Mouse (Mus musculus) embryonic stem cell, embryonic (primary cell): ENCODE data around the gene Lgmn.

Source experiments
- CTCF ChIA-PET, 4 experiments: fragments of 300-600 bp in 2 of 4; fragments of 350-600 bp in 2 of 4; sonication (Branson Sonifier 250); formaldehyde crosslinking; loops; one replicate each; lab custom pipeline; 2022; ENCODE audit warnings: inconsistent platforms in 2 of 4; lab: Charles Lee
- POLR2A ChIA-PET, 4 experiments: fragments of 300-600 bp in 2 of 4; fragments of 350-600 bp in 2 of 4; sonication (Branson Sonifier 250); formaldehyde crosslinking; loops; one replicate each; lab custom pipeline; 2022; ENCODE audit warnings: antibody characterized with exemption in 4 of 4, inconsistent platforms in 1 of 4; lab: Charles Lee

Gene Lgmn

DNA sequence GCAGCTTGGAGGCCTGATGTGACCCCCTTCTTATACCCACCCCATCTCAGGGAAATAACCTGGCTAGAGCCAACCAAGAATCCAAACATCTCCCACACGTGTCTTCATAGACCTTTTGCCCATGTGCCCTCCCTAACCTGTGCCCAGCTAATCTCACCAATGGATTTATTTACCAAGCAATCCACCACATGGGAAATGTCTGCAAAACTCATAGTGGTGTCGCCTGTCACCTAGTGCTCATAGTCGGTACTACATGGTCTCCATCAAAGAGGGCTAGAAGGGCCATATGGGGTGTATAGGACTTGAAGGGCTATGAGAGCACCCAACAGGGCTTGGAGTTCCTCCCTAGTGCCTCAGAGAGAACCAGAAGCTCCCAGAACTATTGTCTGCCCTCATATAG is 54.8 kb downstream of the Lgmn start:
- CTCF ChIA-PET, result interaction anchor here in 1 of 4 experiments (0.6 kb wide), 1 partner anchor 38 kb away, joined by 14 read pairs; no protein-coding TSS in a partner anchor
- POLR2A ChIA-PET, result interaction anchor here in 2 of 4 experiments (0.6 to 0.8 kb wide), 2 partner anchors 77 to 348 kb away, joined by 4 to 6 read pairs; no protein-coding TSS in a partner anchor

DNA sequence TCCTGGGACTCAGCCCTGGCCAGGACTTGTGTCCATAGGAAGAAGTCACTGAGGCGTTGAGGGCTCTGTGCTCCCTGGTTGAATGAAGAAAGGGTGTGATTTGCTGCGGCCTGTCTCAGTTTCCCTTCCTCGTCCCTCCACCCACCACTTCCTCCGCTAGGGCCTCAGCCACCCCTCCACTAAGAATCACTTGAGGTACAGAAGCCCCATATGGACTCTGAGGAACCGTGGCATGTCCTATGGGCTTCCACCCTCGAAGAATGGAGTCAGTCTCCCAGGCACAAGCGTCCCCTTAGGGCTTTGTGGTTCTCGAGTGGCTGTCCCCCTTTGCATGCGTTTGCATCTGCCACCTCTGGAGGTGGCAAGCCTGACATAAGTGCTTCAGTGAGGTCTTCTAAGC is 56.3 kb downstream of the Lgmn start:
- ChIA-PET CTCF (interaction anchor here in 2 of 4 experiments (0.6 to 0.9 kb wide), 2 partner anchors 491 to 813 kb away, joined by 3 read pairs; no protein-coding TSS in a partner anchor), POLR2A (no interaction called here)

DNA sequence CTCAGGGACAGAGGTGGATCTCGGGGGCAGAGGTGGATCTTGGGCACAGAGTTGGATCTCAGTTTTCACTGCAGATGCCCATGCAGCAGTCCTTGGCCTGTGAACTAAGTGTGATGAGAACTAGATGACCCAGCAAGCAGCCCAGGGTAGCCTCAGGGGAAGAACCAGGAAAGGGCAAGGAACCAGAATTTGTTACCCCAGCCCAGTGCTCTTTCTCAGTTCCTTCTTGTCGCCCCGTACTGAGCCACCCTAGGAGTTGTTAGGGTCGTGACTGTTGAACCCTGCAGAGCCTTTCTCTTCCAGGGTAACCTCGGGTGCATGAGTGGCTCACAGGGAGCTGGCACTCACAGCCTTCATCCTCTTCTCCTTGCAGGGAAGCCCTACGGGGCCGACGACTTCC is 57.4 kb downstream of the Lgmn start:
- POLR2A ChIA-PET, result interaction anchor here in 1 of 4 experiments (0.6 kb wide), 1 partner anchor 67 kb away, joined by 3 read pairs; no protein-coding TSS in a partner anchor
- CTCF ChIA-PET, result no interaction called here

DNA sequence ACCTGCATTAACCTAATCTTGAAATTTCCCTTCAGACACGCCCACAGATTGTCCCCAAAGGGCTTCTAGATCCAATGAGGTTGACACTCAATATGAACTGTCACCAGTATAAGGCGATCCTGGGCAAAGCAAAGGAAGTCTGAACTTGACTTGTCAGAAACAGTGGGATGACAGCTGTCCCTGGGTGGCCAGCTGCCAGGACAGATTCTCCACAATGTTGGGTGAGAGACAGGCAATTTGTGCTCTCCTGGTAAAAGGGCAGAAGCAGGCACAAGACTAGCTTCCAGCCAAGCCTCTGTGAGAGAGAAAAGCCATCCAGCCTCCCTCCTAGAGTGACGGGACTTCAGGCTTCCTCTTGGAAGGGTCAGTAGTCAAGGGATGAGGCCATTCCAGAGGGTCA is 67.3 kb downstream of the Lgmn start:
- POLR2A ChIA-PET, result no interaction called here
- CTCF ChIA-PET, result interaction anchor here in 1 of 4 experiments (2.3 kb wide), 1 partner anchor 15 kb away, joined by 7 read pairs; no protein-coding TSS in a partner anchor

DNA sequence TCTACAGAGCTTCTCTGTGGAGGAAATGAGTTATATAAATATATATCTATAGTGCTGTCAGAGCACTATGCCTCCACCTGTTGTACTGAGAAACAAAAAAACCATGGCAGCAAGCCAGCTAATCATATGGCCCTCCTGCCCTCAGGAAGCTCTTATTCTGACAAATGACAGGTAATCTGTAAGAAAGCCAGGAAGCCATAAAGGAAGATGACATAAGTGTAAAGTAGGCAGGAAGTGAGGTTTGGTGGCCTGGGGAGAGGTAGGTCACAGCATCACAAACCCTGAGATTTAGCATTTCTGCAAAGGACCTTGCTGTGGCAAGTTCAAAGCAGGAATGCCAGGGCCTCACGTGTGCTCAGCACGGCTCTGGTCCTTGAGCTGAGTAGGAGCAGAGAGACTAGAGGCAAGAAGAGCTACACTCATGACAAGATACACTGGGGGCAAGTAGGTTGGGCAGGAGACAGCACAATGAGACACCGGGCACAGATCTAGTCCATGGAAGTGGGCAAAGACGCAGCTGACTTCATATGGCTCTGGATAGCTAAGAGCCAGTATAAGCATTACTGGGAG is 68.6 kb downstream of the Lgmn start:
- CTCF ChIA-PET, result interaction anchor here in 2 of 4 experiments (0.8 to 2.3 kb wide), 2 partner anchors 16 to 199 kb away, joined by 5 to 7 read pairs; no protein-coding TSS in a partner anchor
- POLR2A ChIA-PET, result interaction anchor here in 2 of 4 experiments (0.6 to 1.3 kb wide), 4 partner anchors 10 to 458 kb away, joined by 3 read pairs; partner anchors contain the start of gene Trip11 (in 1 of the 2)

DNA sequence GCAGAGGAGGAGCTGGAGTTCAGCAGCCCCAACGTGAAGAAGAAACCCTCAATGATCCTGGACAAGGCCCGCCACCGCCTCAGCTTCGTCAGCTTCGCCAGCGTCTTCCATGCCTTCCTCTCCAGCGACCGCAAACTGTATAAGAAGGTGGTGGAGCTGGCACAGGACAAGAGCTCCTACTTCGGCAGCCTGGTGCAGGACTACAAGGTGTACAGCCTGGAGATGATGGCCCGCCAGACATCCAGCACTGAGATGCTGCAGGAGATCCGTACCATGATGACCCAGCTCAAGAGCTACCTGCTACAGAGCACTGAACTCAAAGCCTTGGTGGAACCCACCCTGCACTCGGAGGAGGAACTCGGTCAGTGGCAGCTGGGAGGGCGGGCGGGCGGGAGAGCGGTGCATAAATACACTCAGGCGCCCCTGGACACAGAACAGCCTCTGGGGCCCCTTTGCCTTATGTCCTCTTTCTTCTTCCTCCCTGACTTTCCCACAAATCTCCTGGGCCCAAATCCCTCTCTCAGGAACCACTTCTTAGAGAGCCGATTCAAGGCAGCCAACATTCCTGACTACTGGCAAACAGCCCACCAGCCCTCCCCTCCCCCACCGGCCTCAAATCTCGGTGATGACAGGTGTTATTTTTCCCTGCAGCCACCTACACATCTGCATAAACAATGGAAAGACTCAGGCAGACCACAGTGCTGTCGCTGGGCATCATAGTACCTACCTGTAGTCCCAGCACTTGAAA is 70.0 kb downstream of the Lgmn start:
- POLR2A ChIA-PET, result interaction anchor here in 1 of 4 experiments (0.8 kb wide), 1 partner anchor 212 kb away, joined by 3 read pairs; no protein-coding TSS in a partner anchor
- CTCF ChIA-PET, result interaction anchor here in 3 of 4 experiments (0.5 to 1.6 kb wide), 5 partner anchors 18 to 689 kb away, joined by 3 to 5 read pairs (median 4); no protein-coding TSS in a partner anchor

DNA sequence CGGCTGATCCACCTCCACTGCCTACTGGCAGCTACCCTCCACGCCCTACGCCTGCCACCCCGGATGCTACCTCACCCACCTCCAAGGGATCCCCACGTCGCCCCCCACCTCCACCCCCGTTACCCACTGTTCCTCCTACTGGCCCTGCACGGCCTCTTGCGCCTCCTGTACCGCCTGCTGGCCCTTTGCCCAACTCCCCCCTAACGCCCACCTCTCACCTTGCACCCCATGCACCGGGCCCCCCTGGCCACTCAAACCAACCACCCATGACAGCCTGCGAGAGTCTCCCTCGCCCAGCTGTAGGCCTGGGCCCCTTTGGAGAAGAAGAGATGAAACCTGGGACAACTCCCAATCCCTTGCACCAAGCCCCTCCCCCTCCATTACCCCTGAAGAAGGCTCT is 71.1 kb downstream of the Lgmn start:
- CTCF ChIA-PET, result interaction anchor here in 1 of 4 experiments (1.6 kb wide), 1 partner anchor 24 kb away, joined by 3 read pairs; no protein-coding TSS in a partner anchor
- POLR2A ChIA-PET, result interaction anchor here in 1 of 4 experiments (0.7 kb wide), 1 partner anchor 860 kb away, joined by 4 read pairs; no protein-coding TSS in a partner anchor

DNA sequence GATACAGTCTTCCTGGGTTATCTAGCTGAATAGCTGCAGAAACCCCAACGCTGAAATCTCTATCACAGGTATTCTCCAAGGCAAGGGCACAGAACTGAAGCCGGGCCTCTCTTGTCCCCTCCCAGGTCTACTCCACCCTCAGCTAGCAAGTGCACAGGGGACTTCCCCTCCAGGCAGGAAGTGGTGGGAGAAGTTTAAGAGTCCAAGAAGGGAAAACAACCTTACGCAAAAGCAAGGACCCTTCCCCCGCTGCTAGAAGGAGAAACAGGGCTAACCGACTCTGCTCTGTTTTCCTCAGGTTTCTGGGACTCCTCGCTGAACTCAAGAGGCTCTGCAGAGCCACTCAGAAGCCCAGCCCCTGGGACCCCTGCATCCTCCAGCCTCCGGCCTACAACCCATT is 71.5 kb downstream of the Lgmn start:
- ChIA-PET POLR2A (no interaction called here), CTCF (interaction anchor here in 1 of 4 experiments (1.6 kb wide), 1 partner anchor 24 kb away, joined by 3 read pairs; no protein-coding TSS in a partner anchor)

DNA sequence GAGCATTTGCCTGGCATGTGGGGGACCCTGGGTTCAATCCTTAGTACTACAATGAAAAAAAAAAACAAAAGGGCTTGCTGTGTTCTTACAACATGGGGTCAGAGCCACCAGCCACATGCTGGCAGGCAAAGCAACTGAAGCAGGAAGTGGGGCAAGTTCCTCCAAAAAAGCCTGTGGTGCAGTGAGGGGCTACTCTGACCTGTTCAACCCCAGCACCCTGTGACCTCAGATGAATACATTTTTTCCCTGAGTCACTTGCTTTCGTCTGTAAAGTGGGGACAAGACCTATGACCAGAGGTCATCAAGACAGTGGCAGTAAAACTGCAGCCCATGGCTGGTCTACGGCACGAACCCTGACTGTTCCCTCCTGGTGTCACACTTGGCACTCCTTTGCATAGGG is 72.5 kb downstream of the Lgmn start:
- POLR2A ChIA-PET, result interaction anchor here in 1 of 4 experiments (0.8 kb wide), 1 partner anchor 513 kb away, joined by 4 read pairs; no protein-coding TSS in a partner anchor
- CTCF ChIA-PET, result no interaction called here

DNA sequence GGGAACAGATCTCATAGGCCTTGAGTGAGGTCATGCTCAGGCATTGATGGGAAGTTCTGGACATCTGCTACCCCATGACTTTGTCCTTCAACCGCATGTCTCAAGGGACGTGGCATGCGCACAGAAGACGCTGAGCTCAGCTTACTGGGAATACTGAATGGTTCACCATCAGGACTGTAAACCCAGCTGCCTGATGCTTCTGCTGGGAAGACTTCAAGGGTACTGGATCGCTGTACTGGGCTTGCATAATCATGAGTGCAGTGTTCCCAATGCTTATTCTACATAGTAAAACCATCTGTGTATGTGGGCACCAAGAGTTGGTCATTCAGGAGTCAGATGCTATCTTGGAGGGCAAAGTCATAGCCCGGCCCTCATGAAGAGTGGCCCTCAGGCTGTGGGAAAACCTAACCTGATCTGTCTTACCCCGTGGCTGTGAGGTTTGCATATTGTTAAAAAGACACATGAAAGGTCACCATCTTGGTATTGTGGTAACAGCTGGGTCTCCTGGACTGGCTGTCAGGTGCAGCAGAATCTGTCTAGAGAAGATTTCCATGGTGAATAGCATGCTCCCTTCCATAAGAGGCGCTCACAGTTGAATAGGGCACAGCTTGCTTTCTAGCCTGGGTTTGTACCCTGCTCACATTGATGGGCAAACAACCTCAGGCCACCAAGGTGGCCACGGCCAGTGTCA is 73.3 kb downstream of the Lgmn start:
- CTCF ChIA-PET, result no interaction called here
- POLR2A ChIA-PET, result interaction anchor here in 1 of 4 experiments (0.8 kb wide), 1 partner anchor 512 kb away, joined by 4 read pairs; no protein-coding TSS in a partner anchor

DNA sequence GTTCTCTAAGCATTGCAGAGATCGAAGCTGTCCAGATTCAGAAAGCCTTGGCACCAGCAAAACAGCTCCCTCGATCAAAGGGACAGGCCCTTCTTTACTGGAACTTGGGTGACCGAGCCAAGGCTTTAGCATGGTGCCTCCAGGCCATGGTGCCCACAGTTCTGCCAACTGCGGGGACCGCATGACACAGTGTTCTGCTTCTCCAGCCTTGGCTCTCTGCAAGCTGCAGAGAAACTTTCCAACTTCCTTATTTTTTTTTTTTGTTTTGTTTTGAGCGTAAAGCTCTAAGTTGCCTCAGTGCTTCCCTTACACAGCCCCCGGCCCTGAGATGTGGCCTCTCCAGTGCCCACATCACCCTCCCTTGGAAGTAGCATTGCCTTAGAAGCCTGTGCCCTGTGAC is 74.6 kb downstream of the Lgmn start:
- ChIA-PET CTCF (interaction anchor here in 1 of 4 experiments (0.6 kb wide), 1 partner anchor 147 kb away, joined by 6 read pairs; no protein-coding TSS in a partner anchor), POLR2A (no interaction called here)

DNA sequence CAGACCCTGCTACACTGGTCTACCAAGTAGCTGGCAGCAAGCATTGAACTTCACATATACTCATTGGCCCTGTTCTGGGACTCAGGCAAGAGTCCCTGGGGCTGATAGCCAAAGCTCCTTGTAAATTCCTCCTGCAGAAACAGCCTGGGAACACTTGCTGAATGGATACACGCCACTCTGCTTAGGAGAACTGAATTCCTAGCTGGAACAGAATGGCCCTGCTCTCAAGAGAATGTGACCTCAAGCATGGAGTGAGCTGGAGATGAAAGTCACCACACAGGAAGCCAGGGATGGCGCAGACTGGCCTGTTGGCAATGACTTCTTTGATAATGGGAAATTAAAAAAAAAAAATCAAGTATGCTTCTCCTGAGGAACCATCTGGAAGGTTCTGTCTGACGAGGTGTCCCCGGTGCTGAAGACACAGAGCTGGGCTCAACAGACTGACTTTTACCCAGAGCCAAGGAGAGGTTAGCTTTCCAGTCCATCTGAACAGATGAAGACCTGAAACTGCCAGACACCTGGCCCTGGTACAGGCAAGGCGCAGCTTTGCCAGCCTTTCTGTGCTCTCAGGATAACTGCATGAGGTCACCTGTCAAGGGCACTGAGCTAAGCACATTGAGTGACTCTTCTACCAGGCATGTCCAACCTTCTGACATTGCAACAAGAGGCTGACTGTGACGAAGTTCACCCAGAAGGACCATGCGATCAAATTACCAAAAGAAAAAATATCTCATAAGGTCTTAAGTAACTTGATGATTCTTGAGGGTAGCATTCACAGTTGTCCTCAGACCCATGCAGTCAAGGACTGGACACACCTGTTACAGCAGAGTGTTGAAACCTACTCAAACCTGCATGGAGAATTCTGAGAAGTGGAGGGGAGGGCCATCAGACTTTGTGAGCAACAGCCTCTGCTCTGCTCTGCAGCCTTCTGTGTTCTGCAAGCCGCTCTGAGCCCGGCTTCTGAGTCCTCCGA is 78.1 kb downstream of the Lgmn start:
- POLR2A ChIA-PET, result interaction anchor here in 2 of 4 experiments (0.6 to 1.0 kb wide), 3 partner anchors 8 to 99 kb away, joined by 3 to 5 read pairs (median 3); no protein-coding TSS in a partner anchor
- CTCF ChIA-PET, result no interaction called here

DNA sequence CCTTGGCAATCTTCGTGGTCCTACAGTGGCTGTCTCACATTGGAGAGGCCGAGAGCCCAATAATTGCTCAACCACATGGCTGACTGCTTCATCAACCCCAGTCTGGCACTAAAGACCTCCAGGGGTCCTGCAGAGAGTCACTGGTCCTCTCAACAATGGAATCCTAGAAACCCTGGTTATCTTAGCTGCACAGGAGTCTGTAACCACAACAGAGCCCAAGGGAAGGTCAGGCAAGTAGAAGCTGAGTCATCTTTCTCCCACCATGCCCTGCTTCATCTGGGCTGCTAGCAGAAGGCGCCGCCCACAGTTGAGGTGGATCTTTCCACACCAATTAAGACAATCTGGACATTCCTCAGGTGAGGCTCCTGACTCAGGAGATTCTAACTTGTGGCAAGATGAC is 80.2 kb downstream of the Lgmn start:
- CTCF ChIA-PET, result no interaction called here
- POLR2A ChIA-PET, result no interaction called here

DNA sequence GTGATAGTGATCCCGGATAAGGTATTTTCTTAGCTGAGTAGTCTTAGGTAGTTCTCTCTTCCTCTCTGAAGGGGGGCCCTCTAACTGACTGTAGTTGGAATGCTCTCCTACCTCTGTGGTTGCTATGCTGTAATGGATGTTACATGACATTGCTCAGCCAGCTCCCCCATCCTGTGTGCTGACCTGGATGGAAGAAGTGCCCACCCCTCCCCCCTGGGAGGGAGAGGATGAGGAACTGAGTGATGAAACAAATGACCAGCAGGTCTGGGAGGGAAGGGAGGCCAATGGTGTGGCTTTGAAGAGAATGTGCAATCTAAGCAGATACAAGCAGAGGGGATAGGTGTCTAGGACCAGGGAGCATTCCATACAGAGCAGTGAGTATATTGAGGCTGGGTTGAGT is 82.8 kb downstream of the Lgmn start:
- ChIA-PET CTCF (interaction anchor here in 1 of 4 experiments (0.6 kb wide), 1 partner anchor 104 kb away, joined by 3 read pairs; no protein-coding TSS in a partner anchor), POLR2A (no interaction called here)

DNA sequence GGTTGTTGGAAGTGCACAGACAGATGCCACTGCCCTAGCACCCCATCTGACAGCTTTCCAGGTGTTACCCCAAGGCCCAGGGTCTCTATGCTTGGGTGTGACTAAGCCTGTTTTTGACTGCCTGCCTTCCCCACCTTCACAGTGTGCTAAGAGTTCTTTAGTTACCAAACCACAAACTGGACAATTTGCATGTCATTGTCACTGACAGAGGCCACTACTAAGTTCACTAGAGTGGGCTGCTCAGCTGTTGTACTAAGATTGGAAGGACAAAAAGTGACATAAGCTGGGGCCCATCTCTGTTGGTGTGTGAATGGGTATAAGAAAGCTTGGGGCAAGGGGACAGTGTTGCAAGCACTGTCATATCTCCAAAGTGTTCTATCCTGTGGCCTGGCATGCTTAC is 83.8 kb downstream of the Lgmn start:
- POLR2A ChIA-PET, result no interaction called here

DNA sequence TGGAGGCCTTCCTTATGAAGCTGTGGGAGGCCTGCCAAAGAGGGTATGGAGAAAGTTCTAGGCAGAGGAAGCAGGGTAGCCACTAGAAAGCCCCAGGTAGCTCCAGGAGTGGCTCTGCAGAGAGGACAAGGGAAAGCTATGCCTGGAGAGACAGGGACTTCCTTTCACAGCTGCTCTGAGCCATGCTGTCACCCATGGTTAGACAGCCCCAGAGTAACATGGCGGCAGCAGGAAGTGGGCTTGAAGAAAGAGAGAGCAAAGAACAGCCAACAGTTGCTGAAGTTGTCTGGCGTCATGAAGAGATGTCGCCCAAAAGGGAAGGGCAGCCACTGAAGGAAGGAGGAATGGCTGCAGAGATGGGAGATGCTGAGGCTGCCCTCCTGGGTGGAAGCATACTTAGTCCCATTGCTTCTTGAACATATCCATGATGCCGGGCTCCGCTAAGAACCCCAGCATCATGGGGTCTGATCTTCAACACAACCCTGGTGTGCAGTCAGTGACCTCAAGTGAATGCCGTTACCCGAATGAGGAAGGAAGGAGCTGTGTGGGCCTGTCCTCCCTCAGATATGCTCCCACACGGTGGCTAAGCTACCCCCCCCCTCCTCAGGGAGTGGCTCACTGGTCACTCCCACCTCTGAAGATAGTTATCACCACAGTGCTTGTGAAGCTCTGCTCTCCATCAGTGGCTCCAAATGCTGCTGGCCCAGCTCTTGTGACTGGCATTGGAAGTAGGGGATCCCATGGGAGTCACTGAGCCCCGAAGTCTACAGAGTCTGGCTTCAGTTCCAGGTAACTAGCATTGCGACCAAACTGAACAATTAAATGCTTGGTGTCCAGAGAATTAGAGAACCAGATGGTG is 85.3 kb downstream of the Lgmn start:
- ChIA-PET CTCF (interaction anchor here in 2 of 4 experiments (1.0 to 1.1 kb wide), 2 partner anchors 8 kb away, joined by 3 to 4 read pairs; no protein-coding TSS in a partner anchor), POLR2A (interaction anchor here in 1 of 4 experiments (0.6 to 0.9 kb wide), 2 partner anchors 8 to 1249 kb away, joined by 3 to 5 read pairs; no protein-coding TSS in a partner anchor)

More for the DNA sequence above, 83.8 kb downstream of the Lgmn start:
- CTCF ChIA-PET, result interaction anchor here in 1 of 4 experiments (0.6 to 1.1 kb wide), 2 partner anchors 9 to 120 kb away, joined by 3 to 4 read pairs; no protein-coding TSS in a partner anchor
